Mouse (Mus musculus) cerebellum, adult 9-10 months (tissue): ENCODE measurements around the gene C1ra.
"Not testable (repeated sequence)": the region's sequence is repeated elsewhere in the genome, so short reads cannot be mapped to it uniquely, and the experiment has no call there.

Experiments
- DNase-seq: peaks from one replicate; pipeline ENCODE4 v3.0.0; 2022

Gene C1ra

GRCm38 (mm10) chr6:124512355-124512836 is at the start of gene C1ra:
TSS of gene C1ra (plus strand) at chr6:124512405.
- DNase-seq: peak; percentile 63

- peak; percentile 74 for DNase-seq
Measured at GRCm38 (mm10) chr6:124463881-124464291, 48.3 kb upstream of the C1ra start.

DNA sequence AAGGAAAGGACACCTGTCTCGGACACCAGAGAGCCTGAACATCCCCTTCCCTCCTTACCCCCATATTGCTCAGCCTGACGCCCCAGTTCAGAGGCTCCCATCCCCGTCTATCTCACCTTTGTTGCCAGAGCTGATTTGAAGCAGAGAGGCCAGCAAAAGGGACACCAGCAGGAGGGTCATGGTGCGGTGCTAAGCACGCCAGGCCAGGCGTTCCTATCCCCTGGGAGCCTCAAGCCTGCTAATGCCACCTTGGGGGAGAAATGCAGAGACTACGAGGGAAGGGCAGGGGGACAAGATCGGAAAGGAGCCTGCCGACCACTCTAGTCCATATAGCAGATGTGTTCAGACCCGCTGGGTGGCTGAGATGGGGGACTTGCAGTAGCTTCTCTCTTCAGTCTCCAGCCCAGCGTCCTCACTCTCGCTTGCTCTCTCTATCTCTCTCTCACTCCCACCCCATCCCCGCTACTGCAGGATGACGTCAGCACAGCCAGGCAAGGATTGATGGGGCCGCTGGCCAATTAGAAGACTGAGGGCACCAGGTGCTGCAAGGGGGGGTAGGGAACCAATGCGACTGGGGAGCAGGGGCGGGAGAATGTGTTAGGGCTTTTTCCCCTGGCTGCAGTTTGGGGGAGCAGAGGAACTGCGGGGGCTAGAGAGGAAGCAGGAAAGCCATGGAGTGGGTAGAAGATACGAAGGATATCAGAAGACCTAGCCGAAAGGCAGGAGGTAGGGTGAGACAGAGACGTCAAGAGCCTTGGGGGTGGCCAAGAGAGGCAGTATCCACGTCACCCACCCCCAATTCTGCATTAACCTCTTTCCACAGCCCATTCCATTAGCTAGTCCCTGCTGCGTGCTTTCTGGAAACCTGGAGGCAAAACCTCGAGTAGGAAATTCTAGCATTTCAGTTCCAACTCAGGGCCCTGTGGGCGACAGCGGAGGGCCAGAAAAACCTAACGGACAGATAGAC is 47.6 kb upstream of the C1ra start, which contains the start of gene Clstn3:
Gene Clstn3, minus strand, starts transcription at position 490 of the 967 bp plus-strand sequence.
- DNase-seq: peak; percentile 98

DNA sequence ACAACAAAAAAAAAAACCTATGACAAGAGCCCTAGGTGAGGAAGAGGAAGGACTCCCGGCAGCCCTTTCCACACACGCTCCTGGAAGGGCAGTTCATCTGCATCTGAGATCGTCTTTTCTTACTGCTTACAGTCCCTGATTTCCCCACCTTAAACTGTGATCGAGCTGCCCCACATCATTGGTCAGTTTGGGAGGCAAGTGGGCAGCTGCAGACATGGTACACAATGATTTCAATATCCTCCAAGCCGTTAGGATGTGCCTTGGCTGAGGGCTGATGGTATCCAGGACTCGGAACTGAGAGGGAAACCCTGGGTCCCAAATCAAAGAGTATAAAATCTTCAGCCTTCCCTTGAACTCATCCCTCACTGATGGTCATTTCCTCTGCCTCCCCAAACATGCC is 46.9 kb upstream of the C1ra start:
- no peak for DNase-seq

GRCm38 (mm10) chr6:124465729-124466128 is 46.5 kb upstream of the C1ra start:
- no peak for DNase-seq

GRCm38 (mm10) chr6:124471121-124471520 is 41.1 kb upstream of the C1ra start:
- no peak for DNase-seq

DNA sequence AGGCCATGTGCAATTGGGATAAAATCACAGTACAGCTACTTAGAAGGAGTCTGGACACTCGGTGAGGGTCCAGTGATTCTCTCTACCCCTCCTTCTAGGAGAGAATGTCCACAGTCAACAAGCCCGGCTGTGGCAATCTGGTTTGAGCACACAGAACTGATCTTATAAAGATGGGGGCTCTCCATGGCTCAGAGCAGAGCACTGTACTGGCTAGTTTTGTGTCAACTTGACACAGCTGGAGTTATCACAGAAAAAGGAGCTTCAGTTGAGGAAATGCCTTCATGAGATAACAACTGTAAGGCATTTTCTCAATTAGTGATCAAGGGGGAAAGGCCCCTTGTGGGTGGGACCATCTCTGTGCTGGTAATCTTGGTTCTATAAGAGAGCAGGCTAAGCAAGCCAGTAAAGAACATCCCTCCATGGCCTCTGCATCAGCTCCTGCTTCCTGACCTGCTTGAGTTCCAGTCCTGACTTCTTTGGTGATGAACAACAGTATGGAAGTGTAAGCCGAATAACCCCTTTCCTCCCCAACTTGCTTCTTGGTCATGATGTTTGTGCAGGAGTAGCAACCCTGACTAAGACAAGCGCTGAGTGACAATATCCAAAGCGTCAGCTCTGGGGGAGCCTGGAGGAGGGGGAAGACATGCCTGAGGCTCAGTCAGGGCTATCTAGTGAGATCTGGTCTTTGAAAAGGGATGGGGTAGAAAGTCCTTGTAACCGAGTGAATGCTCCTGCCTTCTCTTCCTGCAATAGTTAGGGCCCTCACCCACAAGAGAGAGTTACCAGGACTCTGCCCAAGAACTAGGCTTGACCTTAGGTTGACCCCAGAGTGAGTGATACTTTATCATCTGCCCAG is 40.2 kb upstream of the C1ra start:
- DNase-seq: not testable (repeated sequence)

DNA sequence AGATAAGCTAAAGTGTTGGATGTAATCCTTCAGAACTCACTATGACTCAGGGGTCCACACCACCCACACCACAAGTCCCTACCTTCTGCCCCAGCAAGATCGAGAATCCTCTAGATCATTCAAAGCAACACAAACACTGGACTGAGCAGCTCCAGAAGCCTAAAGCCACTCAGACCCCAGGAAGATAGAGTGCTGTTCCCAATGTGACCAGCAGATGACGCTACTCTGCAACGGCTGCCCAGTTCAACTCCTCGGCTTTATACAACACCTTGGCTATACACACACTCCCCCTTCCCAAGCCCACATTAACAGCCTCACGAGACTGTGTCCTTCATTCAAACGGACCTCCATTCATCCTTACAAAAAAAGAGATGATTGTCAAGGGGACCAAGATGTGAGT is 39.4 kb upstream of the C1ra start:
- no peak for DNase-seq

- no peak for DNase-seq
Measured at GRCm38 (mm10) chr6:124474621-124475020, 37.6 kb upstream of the C1ra start.

- not testable (repeated sequence) for DNase-seq
Measured at GRCm38 (mm10) chr6:124475335-124476075, 36.7 kb upstream of the C1ra start.

- DNase-seq: no peak
Measured at GRCm38 (mm10) chr6:124476216-124476615, 36.0 kb upstream of the C1ra start.

GRCm38 (mm10) chr6:124476796-124477195 is 35.4 kb upstream of the C1ra start:
- DNase-seq: no peak

- no peak for DNase-seq
Measured at GRCm38 (mm10) chr6:124477221-124477655, 35.0 kb upstream of the C1ra start.

DNA sequence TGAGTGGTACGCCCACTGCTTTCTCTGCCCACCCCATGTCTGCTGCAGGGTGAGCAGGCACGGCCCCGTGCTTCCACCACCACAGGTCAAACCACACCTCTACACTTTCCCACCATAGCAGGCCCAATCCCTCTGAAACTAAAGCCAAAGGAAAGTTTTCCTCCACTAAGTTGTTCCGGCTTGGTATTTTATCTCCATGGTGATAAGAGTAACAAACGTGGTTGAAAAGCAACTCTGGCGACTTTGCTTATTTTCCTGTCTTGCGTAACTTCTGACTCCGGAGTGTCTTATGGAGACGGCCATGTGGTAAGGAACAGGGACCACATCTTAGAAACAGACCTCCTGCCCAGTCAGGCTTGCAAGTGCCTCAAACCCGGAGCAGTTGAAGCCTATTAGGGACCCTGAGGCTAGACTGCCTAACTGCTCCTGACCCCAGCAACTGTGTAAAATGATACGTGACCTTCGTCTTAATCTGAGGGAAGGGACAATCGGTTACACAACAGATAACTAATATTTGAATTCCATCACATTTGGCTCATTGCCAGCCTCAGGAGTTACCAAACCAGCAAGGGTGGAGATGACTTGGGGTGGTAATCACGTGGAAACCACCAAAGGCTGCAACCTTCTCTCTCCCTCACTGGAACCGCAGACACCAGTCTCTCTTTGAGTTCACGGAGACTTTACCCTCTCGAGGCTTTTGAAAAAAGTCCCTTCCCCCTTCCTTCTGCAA is 34.1 kb upstream of the C1ra start:
- no peak for DNase-seq

DNA sequence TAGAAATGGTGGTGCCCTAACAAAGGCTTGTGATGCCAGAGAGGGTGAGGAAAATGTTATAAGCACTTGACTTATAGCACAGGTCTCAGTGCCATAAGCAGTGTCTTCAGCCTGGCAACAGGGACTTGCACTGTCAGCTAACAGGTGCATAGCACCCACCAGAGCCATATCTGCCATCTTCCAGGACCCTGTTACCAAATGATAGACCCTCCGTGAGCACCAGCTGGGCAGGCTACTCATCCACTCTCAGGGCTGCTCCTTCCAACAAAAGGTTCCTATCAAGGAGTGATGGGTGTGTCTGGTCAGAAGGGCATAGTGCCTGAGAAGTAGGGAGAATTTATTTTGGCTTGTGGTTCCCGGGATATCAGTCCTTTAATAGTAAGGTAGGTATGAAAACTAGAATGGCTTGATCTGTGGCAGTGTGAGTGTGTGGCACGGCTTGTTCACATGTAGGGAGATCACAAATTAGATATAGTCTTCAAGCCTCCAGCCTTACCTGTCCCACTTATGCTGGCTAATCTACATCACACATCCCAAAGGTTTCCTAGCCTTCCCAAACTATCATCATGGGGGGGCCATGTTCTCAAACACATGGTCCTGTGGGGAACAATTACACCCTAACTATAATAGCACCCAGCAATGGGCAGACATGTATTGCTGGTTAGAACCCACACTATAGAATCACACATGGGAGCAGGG is 33.2 kb upstream of the C1ra start:
- no peak for DNase-seq

- no peak for DNase-seq
Measured at GRCm38 (mm10) chr6:124479573-124479930, 32.7 kb upstream of the C1ra start.

DNA sequence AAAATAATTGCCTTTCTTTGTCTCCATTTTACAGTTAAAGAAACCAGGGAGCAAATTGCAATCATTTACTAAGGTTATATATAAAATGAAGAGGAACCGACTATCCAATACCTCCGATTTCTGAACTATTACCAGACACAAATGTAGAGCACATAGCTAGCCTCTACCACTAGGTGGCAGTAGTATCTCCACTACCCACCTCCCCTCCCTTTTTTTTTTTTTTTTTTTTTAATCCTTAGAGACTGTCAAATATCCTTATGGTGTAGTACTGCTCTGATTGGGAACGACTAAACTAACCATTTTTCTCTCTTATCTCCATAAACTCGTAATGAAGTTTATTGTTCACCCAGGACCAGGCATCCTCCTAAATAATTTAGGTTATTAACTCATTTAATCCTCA is 31.9 kb upstream of the C1ra start:
- DNase-seq: peak; percentile 69

GRCm38 (mm10) chr6:124481571-124481970 is 30.6 kb upstream of the C1ra start:
- DNase-seq: peak; percentile 45

DNA sequence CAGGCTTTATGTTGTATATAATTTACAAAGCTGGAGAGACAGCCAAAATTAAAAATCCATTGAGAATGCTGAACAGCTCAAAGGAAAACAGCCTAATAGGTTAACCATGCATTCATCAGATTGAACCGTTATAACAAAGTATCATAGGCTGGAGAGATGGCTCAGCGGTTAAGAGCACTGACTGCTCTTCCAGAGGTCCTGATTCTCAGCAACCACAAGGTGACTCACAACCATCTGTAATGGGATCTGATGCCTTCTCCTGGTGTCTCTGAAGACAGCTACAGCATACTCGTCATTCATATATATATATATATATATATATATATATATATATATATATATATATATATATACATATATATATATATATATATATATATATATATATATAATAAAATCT is 28.4 kb upstream of the C1ra start:
- DNase-seq: not testable (repeated sequence)

DNA sequence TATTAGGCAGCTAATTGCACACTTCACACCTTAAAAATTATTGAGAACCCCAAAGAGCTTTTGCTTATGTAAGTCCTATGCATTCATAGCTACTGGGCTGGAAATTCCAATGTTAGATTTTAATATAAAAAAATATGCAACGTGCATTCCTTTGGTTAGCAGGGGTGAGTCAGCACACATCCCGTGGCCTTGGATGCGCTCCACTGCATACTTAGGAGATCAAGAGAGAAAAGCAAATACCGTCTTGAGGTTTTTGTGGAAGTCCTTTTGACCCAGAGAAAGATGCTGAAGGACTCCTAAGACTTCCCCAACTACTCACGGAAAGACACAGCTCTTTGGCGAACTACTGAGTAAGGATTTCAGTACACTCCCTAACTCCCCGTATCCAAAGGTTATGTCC is 27.4 kb upstream of the C1ra start:
- no peak for DNase-seq

- no peak for DNase-seq
Measured at GRCm38 (mm10) chr6:124485414-124486144, 26.6 kb upstream of the C1ra start.
